Mouse (Mus musculus) large intestine, adult 2 months (tissue): ENCODE results near the gene Msrb1. TPM values are rescaled to one million over a fixed set of nuclear protein-coding genes. Genes with fewer than 3 reads are reported as not detected.

Experiments used
- DNase-seq: peaks from one replicate; pipeline ENCODE4 v3.0.0-alpha.2; 2012; ENCODE audit warnings: low read depth, low spot score
- whole genome bisulfite sequencing: fragments of 180-500 bp; shearing (Covaris S2); methylation state at CpG from one replicate; pipeline ENCODE4 v1.1.7; 2018; 5-methylcytosine and 5-hydroxymethylcytosine counted together
- polyA plus RNA-seq: library from polyadenylated mRNA; depleted of rRNA; stranded (reverse); fragments of >200 nt; gene quantifications from 2 replicates; pipeline ENCODE4 v1.2.3, GENCODE M21; 2012; rRNA removed

The Msrb1 gene
- polyA plus RNA-seq = 96.0 and 103 TPM in 2 replicates

DNA sequence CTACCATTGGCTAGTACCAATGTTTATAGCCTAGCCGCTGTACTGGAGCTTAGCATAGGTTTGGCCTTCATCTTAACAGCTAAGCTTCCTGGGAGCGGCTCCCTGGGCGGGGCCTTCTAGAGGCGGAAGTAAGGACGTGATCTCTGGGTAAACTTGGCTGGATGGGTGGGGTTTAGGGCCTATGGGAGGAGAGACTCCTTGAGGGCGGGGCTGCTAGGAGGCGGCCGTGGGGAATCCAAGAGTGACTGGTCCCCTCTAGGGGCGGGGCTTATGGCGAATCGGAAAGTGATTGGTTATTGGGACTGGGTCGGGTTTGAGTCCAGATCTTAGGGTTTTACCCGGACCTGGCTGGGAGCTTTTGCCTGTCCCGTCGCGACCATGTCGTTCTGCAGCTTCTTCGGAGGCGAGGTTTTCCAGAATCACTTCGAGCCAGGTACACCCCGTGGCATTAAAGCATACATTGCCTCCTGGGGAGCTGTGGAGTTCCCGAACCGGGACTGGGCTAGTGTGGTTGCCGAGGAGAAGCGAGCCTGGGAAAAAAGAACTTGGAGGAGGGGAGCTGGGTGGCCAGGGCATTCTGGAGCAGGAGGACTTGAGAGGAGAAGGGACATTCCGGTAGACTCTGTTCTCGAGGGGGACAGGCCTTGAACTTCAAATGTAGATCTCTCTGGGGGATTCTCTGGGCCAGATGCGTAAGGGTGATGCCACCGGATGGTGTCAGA lies at the start of gene Msrb1:
Gene Msrb1, plus strand, starts transcription at position 313 of the 722 bp plus-strand sequence.
- DNase-seq = peak; percentile 100
- 2% methylated on average over 29 of the region's 29 CpGs for WGBS

DNA sequence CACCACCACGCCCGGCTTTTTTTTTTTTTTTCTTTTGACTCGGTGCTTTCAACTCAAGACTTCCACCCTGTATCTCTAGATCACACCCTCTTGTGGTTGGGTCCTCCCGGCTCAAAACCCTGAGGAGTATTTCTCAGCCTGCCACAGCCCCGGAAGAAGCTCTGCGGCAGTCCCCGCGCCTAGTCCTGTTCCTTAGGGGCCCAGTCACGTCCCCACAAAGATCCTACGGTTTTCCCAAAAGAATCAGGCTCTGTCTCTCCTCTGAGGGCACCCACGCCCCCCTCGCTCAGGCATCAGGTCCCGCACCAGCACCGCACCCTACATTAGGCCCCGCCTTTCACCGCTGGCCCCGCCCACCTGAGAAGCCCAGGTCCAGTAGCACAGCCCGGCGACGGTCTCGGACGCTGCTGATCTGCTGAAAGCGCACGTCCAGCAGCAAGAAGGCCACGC lies 49.3 kb upstream of the Msrb1 start:
- WGBS = 1% methylated on average over 25 of the region's 25 CpGs
- no peak for DNase-seq

DNA sequence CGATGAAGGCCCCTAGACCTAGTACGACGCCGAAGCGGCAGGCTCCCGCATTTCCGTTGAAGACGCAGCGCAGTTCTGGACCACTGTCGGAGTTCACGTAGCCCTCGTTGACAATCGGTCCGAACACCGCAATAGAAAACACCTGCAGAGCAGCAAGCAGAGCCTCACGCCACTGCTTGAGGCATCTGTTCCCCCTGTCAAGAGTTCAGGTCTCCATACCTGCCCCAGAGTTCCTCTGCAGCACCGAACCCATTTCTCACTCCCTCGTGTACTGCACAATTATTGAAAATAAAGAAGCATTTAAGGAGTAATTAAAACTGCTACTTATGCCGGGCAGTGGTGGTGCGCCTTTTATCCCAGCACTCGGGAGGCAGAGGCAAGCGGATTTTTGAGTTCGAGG lies 48.8 kb upstream of the Msrb1 start:
- WGBS = 26% methylated on average over 23 of the region's 23 CpGs
- no peak for DNase-seq

DNA sequence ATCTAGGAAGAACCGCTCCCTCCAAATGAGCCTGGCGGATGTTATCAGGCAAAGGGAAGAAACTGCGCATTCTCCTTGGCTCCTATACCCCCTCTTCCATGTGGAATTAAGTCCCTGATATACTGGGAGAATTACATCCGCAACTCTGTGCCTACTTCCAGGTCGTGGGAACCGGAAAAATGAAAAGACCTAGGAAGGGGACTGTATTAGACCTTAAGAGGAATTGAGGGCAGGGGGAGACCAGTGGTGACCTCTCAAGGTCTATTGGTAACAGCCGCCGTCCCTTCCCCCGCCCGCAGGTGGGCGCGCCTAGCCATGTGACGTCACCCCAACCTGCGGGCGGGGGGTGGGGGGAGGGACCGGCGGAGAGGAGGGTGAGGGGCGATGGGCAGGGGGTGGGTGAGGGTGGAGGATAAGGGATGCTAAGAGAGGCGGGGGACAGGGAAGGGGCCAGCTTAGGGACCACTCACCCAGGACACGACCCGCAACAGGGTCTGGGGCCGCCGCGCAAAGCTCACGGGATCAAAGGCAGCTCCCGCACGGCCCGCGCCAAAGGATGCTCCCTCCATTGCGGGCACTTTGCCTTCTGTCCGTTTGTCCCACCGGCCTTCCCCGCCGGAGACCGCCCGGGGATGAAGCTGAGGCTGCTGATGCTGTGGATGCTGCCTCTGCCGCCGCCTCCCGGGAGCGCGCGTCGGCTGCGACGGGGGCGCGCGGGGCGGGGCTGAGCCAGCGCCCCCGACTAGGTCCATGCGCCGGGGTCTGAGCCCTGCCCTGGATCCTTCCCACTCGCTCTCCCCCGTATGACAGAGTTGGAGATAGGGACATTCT lies 47.0 kb upstream of the Msrb1 start, which contains the start of gene Syngr3:
Gene Syngr3, minus strand, starts transcription at position 705 of the 831 bp plus-strand sequence.
- WGBS = 2% methylated on average over 45 of the region's 55 CpGs
- no peak for DNase-seq

DNA sequence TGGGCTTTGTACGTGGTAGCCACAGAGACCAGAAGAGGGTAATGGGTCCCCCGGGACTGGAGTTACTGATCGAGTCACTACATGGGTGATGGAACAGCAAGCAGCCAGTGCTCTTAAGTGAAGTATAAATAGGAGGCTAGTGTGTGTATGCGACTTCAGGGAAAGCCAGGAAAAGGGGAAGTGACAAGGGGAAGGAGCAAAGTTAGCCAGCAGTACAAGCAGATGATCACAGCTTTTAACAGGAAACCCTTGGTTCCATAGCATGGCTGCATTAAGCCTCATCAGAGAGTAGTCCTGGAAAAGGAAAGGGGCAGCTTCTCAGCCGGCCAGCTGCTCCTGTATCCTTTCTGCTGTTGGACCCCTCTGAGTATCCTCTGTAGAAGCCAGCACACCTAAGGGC lies 44.1 kb upstream of the Msrb1 start:
- 87% methylated on average over 5 of the region's 5 CpGs for WGBS
- DNase-seq = no peak

DNA sequence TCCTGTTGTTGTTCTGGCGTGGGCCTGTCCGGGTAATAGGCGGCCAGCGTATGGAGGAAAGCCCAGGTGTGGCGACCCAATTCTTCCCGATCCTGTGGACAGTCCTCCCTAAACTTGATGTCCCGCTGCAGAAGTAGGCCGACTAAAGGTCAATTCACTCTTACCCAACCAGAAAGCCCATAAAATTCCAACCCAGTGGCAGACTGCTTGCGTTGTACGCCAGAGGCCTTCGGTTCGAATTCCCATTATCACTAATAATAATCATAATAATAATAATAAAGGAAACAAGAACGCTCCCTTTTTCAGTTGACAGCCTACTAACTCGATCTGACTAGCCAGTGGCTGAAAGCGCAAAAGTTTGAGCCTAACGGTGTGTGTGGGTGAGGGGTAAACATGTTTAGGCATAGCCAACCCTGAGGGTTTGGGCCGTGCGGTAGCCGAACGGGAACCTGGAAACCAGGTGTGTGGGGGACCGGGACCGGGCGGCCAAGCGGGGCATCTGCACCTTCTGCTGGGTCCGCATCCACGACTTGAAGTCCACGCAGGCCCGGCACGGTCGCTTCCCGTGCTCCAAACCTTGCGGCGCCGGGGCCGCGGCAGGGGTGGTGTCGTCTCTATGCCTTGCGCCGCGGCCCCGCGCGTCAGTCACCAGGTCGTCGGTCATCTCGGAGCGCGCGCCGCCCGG lies 41.0 kb upstream of the Msrb1 start:
- WGBS = 4% methylated on average over 47 of the region's 51 CpGs
- DNase-seq = no peak

DNA sequence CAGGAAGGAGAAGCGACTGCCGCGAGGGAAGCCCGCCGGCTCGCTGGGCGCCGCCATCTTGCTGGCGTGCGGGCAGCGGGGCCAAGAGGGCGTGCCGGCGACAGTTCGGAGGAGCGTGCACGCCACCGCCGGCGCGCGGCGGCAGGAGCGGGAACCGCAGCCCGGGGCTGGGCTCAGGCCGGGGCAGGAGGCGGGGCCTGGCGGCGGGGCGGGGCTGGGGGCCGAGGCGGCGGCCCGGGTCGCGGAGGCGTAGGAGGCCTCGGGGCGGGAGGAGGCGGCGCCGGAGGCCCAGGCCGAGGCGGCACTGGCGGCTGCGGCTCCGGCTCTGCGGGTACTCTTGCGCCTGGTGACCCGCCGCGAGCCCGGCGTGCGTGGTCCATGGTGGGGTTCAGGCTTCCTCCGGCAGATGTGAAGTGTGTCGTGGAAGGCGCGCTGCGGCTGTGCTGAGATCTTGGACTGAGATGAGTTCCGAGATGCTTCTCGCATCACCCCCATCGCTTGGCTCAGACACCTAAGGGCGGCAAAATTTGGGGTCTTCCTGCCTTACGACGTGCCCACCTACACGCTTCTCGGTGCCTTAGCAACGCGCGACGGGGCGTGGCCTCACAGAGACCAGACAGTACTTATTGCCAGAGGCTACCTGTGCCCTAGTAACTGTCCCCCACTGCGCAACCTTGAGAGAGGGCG lies 40.3 kb upstream of the Msrb1 start, which contains the start of the genes Gfer and Noxo1:
Gene Gfer, minus strand, starts transcription at position 146 of the 687 bp plus-strand sequence.
Gene Noxo1, plus strand, starts transcription at position 224 of the 687 bp plus-strand sequence.
- DNase-seq = no peak
- WGBS = under 1% methylated on average over 74 of the region's 76 CpGs

DNA sequence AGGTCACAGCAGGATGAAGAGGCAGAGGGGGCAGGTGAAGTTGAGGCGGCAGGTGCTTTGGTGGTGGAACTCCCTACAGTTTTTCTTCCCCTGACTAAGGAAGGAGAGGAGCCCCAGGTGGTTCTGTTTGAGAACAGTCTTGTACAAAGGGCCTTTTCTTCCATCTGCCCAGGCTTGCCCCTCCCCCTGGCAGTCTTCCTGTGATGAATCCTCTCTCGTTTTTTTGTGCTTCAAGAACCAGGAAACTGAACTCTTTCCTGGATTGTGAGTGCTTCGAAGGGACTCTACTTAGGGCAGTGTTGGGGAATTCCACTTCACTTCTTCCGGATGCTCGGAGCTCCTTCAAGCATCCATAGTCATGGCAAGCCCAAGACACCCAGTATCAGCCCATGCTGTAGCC lies 38.5 kb upstream of the Msrb1 start:
- DNase-seq = peak; percentile 59
- WGBS = 7% methylated on average over 5 of the region's 5 CpGs

DNA sequence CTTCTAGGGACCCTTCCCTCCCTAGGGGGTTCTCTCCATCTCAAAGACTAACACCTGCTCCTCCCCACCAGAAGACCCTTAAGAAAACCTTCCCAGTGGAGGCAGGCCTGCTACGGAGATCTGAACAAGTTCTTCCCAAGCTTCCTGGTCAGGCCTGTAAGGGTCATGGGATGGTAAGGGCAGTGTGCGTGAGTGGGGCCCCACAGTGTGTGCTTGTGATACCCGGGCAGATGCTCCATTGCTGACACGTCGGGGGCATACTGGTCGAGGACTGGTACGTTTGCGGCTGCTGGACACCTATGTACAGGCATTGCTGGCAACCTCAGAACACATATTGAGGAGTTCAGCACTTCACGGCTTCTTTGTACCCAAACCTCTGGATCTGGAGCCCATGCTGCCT lies 37.7 kb upstream of the Msrb1 start:
- DNase-seq = no peak
- 28% methylated on average over 9 of the region's 9 CpGs for WGBS

DNA sequence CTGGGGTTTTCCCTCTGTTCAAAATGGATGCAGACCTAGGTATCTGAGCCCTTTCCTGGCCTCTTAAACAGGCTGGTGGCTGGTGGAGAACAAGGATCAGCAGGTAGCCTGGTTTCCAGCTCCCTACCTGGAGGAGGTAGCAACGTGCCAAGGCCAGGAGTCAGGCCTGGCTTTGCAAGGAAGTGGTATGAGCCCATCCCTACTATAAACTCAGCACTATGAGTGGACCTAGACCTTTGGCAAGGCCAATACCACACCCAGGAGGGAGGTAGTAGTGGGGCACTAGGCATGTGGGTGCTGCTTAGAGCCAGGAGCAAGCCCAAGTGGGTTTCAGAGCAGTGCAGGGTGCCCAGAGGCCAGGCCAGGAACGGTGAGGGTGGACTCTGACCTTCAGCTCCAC lies 37.0 kb upstream of the Msrb1 start:
- WGBS = 32% methylated on average over 2 of the region's 2 CpGs
- DNase-seq = peak; percentile 82

DNA sequence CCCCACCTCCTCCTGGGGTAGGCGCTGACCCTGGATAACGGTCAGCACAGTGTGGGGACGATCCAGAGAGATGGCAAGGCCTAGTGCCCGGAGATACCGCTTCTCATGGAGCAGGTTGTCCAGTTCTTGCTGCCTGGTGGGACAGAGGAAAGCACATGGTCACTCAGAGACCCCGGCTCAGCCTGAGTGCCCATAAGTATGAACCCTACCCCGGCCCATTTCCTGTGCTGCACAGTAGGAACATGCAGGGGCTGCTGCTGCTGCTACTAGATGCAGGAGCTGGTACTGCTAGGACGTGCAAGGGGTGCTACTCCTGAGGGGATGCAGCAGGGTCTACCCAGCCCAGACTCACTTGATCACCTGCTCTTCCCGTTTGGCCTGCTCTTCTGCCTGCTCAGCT lies 35.2 kb upstream of the Msrb1 start:
- no peak for DNase-seq
- 84% methylated on average over 9 of the region's 9 CpGs for WGBS

DNA sequence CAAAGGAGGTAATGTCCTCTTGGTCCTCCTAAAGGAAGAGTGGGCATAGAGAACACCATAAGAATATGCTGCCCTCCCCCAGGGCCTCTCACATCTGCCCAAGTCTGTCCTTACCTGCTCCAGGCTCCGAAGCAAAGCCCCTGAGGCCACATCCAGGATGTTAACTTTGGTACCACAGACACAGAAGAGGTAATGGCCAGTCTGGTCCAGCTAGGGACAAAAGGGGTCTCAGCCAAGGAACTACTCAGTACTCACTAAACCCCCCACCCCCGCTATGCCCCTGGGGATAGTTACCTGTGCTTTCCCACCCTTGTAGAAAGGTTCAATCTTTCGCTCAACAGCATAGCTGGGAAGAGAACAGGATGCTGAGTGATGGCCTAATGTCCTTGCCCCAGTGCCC lies 30.6 kb upstream of the Msrb1 start:
- WGBS = 95% methylated on average over 3 of the region's 3 CpGs
- no peak for DNase-seq

DNA sequence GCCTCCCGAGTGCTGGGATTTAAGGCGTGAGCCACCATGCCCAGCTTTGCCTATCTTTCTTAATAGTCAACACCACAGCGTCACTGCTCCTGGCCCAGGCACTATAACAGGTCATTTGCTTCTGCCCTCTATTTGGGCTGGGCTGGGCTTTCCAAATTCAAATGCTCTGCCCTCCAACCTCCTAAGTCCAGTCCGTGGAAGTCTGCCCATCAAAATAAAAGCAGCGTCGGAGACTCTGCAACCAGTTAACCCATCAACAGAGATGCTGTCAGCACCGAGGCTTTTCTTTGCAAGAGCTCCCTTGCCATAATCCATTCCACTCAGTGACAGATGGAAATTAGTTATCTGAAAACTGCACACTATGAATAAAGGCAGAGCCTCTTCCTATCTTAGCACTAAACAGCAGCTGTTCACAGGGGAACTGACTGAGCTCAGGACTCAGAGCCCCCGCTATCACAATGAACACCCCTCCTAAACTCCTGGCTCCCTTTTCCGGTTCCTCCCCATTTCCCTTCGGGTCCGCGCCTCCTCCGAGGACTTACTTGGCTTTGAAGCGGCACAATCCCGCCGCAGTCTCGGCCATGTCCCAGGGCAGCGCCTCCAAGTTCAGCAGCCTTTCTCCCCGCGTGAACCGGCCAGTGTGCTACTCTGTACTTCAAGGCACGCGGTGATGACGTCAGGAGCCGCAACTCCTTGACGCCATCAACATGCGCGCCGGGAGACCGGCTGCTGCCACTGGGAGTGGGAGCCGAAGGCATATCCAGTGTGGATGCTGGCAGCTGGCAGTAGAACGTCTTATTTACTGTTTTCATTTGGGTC lies 29.3 kb upstream of the Msrb1 start, which contains the start of gene Tbl3:
Gene Tbl3, minus strand, starts transcription at position 679 of the 819 bp plus-strand sequence.
- DNase-seq = no peak
- WGBS = under 1% methylated on average over 32 of the region's 32 CpGs

DNA sequence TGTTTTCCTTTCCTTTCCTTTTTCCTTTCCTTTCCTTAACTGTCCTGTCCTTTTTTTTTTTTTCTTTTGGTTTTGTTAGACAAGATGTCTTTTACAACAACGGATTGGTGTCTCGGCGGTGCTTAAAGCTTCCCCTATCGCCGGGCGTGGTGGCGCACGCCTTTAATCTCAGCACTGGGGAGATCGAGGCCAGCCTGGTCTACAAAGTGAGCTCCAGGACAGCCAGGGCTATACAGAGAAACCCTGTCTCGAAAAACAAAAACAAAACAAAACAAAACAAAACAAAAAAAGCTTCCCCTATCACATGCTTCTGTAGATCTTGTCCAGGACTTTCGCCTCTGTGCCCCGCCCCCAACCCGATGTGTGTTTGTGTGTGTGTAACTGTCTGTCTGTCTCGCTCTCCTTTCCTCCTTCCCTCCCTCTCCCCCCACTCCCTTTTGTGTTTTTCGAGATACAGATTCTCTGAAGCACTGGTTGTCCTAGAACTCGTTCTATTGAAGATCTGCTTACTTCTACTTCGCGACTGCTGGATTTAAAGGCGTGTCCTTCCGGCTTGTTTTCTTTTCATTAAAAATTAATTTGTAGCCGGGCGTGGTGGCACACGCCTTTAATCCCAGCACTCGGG lies 28.5 kb upstream of the Msrb1 start:
- DNase-seq = no peak
- WGBS = under 1% methylated on average over 24 of the region's 24 CpGs

DNA sequence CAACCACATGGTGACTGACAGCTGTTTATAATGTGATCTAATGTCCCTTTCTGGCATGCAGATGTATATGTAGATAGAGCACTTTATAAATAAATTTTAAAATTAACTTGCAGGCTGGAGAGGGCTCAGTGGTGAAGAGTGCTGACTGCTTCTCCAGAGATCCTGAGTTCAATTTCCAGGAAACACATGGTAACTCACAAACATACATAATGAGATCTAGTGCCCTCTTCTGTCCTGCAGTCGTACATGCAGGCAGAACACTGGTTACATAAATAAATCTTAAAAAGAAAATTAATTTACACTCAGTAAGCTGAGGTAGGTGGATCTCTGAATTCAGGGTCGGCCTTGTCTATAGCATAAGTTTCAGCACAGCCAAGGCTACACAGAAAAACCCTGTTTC lies 27.8 kb upstream of the Msrb1 start:
- 18% methylated on average over 2 of the region's 2 CpGs for WGBS
- DNase-seq = no peak

DNA sequence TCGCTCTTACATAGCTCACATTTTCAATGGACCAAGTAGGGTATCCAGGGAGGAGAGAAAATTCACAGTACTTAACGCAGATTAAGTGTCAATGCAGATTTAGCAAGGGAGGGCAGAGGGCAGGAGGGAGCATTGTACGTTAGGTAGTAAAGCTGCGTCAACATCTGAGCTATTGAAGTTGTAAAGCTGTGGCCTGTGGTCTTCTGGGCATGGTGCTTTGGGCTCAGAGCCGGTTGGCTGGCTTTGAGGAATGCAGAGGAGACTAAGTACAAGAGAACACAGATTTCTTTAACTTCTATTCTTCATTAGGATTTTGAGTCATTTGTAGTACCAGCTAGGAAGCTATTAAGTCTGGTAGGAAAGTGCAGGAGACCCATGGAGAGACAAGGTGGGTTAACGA lies 20.9 kb upstream of the Msrb1 start:
- 68% methylated on average over 6 of the region's 6 CpGs for WGBS
- DNase-seq = no peak

DNA sequence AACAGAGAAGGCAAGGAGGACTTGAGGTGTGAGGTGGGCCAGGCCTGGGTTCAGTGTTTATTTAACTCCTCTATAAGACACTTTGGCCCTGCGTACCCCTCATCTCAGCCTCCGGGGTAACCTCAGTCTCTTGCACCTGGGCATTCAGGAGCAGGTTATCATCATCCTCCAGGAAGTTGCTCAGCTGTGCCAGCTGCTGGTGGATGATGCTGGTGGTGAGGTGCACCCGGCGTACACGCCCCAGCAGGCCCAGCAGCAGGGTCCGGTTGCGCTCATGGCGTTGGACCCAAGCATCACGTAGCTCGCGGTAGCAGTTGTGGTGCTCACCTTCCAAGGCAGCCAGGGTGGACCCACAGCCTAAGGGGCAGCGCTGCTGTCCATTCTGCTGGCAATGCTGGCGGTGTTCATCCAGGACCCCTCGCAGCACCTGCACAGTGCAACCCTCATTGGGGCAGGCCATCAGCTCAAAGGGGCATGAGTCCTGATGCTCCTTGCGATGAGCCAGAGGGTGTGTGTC lies 20.2 kb upstream of the Msrb1 start:
- WGBS = 94% methylated on average over 15 of the region's 15 CpGs
- no peak for DNase-seq

DNA sequence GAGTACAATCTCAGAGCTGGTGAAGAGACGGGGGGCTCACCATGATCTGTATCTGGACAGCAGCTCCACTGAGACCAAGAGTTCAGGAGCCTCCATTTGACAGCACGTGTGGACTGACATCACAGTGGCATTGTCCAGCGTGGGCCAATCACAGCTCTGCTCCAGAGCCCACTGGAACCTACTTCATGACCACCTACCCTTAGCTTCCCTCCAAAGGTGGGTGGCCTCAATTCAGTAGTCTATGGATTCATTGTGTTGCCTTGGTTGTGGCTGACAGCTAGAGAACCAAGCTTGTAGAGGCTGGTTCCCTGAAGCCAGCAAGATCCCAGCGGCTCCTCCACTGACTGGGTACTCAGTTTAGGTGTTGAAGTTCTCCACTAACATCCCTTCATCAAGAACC lies 18.5 kb upstream of the Msrb1 start, which contains the start of the genes Rnf151 and Rps2:
Gene Rnf151, minus strand, starts transcription at position 121 of the 400 bp plus-strand sequence.
Gene Rps2, plus strand, starts transcription at position 174 of the 400 bp plus-strand sequence.
- 89% methylated on average over 4 of the region's 4 CpGs for WGBS
- no peak for DNase-seq
